Mouse (Mus musculus): ENCODE results near the gene Mgat4e. TPM values are rescaled to one million over a fixed set of nuclear protein-coding genes. Genes with fewer than 3 reads are reported as not detected.
"Not testable (repeated sequence)": the region's sequence is repeated elsewhere in the genome, so short reads cannot be mapped to it uniquely, and the experiment has no call there.

The Mgat4e gene
- polyA plus RNA-seq, 1 experiment from 2014 or later: not detected

GRCm38 (mm10) chr1:134552396-134552795 lies 2.9 kb upstream of the Mgat4e start:
- Histone ChIP-seq H3K9me3 (no peaks in the 10 kb centered on the region), H3K4me1 (peaks cover 12% of the 10 kb centered on the region), H3K27ac (no peak overlapping the region), H3K4me3 (no peak overlapping the region), H3K27me3 (replicated peaks) (no peaks in the 10 kb centered on the region), H3K9ac (no peak overlapping the region), H3K36me3 (no peaks in the 10 kb centered on the region), H3K4me2 (replicated peaks) (no peak overlapping the region)
- WGBS: 68% methylated on average over 3 of the region's 3 CpGs
- no peak for ATAC-seq (ENCODE audit: low FRiP score, low read depth)

GRCm38 (mm10) chr1:134551869-134552268 lies 2.4 kb upstream of the Mgat4e start:
- Histone ChIP-seq H3K4me2 (replicated peaks) (no peak overlapping the region), H3K27me3 (replicated peaks) (no peaks in the 10 kb centered on the region), H3K4me1 (peaks cover 12% of the 10 kb centered on the region), H3K9ac (no peak overlapping the region), H3K9me3 (no peaks in the 10 kb centered on the region), H3K27ac (no peak overlapping the region), H3K36me3 (no peaks in the 10 kb centered on the region), H3K4me3 (no peak overlapping the region)
- ATAC-seq (ENCODE audit: low FRiP score, low read depth): no peak
- WGBS: 87% methylated on average over 3 of the region's 3 CpGs

GRCm38 (mm10) chr1:134548231-134548630 lies 1.3 kb downstream of the Mgat4e start:
- Histone ChIP-seq H3K4me3 (no peak overlapping the region), H3K9ac (no peak overlapping the region), H3K27me3 (replicated peaks) (no peaks in the 10 kb centered on the region), H3K4me2 (replicated peaks) (no peak overlapping the region), H3K4me1 (no peaks in the 10 kb centered on the region), H3K36me3 (no peaks in the 10 kb centered on the region), H3K27ac (no peak overlapping the region), H3K9me3 (peaks cover 7% of the 10 kb centered on the region; the same call in 1 of the 2 replicates)
- WGBS: 81% methylated on average over 4 of the region's 4 CpGs
- ATAC-seq (ENCODE audit: low FRiP score, low read depth): no peak

GRCm38 (mm10) chr1:134540610-134541009 lies 8.9 kb downstream of the Mgat4e start:
- Histone ChIP-seq H3K36me3 (no peaks in the 10 kb centered on the region), H3K9ac (no peak overlapping the region), H3K27ac (no peak overlapping the region), H3K4me1 (no peaks in the 10 kb centered on the region), H3K9me3 (peaks cover 7% of the 10 kb centered on the region; the same call in 1 of the 2 replicates), H3K27me3 (replicated peaks) (no peaks in the 10 kb centered on the region), H3K4me3 (no peak overlapping the region), H3K4me2 (replicated peaks) (no peak overlapping the region)
- no peak for ATAC-seq (ENCODE audit: low FRiP score, low read depth)
- 88% methylated on average over 10 of the region's 10 CpGs for WGBS

GRCm38 (mm10) chr1:134535513-134535912 lies 14.0 kb downstream of the Mgat4e start:
- no peaks in the 10 kb centered on the region for H3K27me3 ChIP-seq (replicated peaks)
- no peak overlapping the region for H3K4me3 ChIP-seq
- H3K9me3 ChIP-seq: no peaks in the 10 kb centered on the region
- no peaks in the 10 kb centered on the region for H3K4me1 ChIP-seq
- WGBS: 72% methylated on average over 3 of the region's 3 CpGs
- no peak for ATAC-seq (ENCODE audit: low FRiP score, low read depth)
- H3K27ac ChIP-seq: no peak overlapping the region
- H3K9ac ChIP-seq: no peak overlapping the region
- H3K36me3 ChIP-seq: no peaks in the 10 kb centered on the region
- H3K4me2 ChIP-seq (replicated peaks): no peak overlapping the region

- WGBS: 100% methylated on average over 1 of the region's 1 CpGs
- no peak overlapping the region for H3K27ac ChIP-seq
- H3K4me1 ChIP-seq: no peaks in the 10 kb centered on the region
- no peak for ATAC-seq (ENCODE audit: low FRiP score, low read depth)
- no peaks in the 10 kb centered on the region for H3K9me3 ChIP-seq
- no peak overlapping the region for H3K4me2 ChIP-seq (replicated peaks)
- H3K9ac ChIP-seq: no peak overlapping the region
- no peaks in the 10 kb centered on the region for H3K27me3 ChIP-seq (replicated peaks)
- no peaks in the 10 kb centered on the region for H3K36me3 ChIP-seq
- no peak overlapping the region for H3K4me3 ChIP-seq
Observed at GRCm38 (mm10) chr1:134535054-134535453, 14.4 kb downstream of the Mgat4e start.

GRCm38 (mm10) chr1:134533710-134534109 lies 15.8 kb downstream of the Mgat4e start:
- not testable (repeated sequence) for H3K9ac ChIP-seq; ATAC-seq (ENCODE audit: low FRiP score, low read depth); H3K27me3 ChIP-seq (replicated peaks); H3K4me1 ChIP-seq; H3K9me3 ChIP-seq; H3K27ac ChIP-seq; H3K4me2 ChIP-seq (replicated peaks); H3K36me3 ChIP-seq; H3K4me3 ChIP-seq
- 94% methylated on average over 10 of the region's 10 CpGs for WGBS

GRCm38 (mm10) chr1:134530618-134531017 lies 18.9 kb downstream of the Mgat4e start:
- no peak overlapping the region for H3K9ac ChIP-seq
- H3K27ac ChIP-seq: no peak overlapping the region
- ATAC-seq (ENCODE audit: low FRiP score, low read depth): no peak
- no peaks in the 10 kb centered on the region for H3K9me3 ChIP-seq
- H3K4me2 ChIP-seq (replicated peaks): no peak overlapping the region
- 73% methylated on average over 6 of the region's 6 CpGs for WGBS
- no peak overlapping the region for H3K4me3 ChIP-seq
- no peaks in the 10 kb centered on the region for H3K27me3 ChIP-seq (replicated peaks)
- H3K4me1 ChIP-seq: no peaks in the 10 kb centered on the region
- no peaks in the 10 kb centered on the region for H3K36me3 ChIP-seq

- Histone ChIP-seq H3K9me3 (no peaks in the 10 kb centered on the region), H3K4me1 (no peaks in the 10 kb centered on the region), H3K4me2 (replicated peaks) (no peak overlapping the region), H3K27ac (no peak overlapping the region), H3K36me3 (no peaks in the 10 kb centered on the region), H3K9ac (no peak overlapping the region), H3K4me3 (no peak overlapping the region), H3K27me3 (replicated peaks) (no peaks in the 10 kb centered on the region)
- ATAC-seq (ENCODE audit: low FRiP score, low read depth): no peak
- WGBS: 88% methylated on average over 6 of the region's 6 CpGs
Observed at GRCm38 (mm10) chr1:134526752-134527151, 22.7 kb downstream of the Mgat4e start.

GRCm38 (mm10) chr1:134525015-134525414 lies 24.5 kb downstream of the Mgat4e start:
- Histone ChIP-seq H3K4me3 (no peak overlapping the region), H3K27me3 (replicated peaks) (no peaks in the 10 kb centered on the region), H3K4me2 (replicated peaks) (no peak overlapping the region), H3K36me3 (no peaks in the 10 kb centered on the region), H3K9me3 (no peaks in the 10 kb centered on the region), H3K27ac (no peak overlapping the region), H3K9ac (no peak overlapping the region), H3K4me1 (no peaks in the 10 kb centered on the region)
- 83% methylated on average over 1 of the region's 1 CpGs for WGBS
- ATAC-seq (ENCODE audit: low FRiP score, low read depth): no peak

- WGBS: 71% methylated on average over 5 of the region's 5 CpGs
- Histone ChIP-seq H3K27me3 (replicated peaks) (no peaks in the 10 kb centered on the region), H3K4me1 (no peaks in the 10 kb centered on the region), H3K9ac (no peak overlapping the region), H3K4me3 (no peak overlapping the region), H3K4me2 (replicated peaks) (no peak overlapping the region), H3K27ac (no peak overlapping the region), H3K36me3 (no peaks in the 10 kb centered on the region), H3K9me3 (no peaks in the 10 kb centered on the region)
- no peak for ATAC-seq (ENCODE audit: low FRiP score, low read depth)
Observed at GRCm38 (mm10) chr1:134524424-134524823, 25.1 kb downstream of the Mgat4e start.

- Histone ChIP-seq H3K27me3 (replicated peaks) (no peaks in the 10 kb centered on the region), H3K27ac (no peak overlapping the region), H3K4me2 (replicated peaks) (no peak overlapping the region), H3K4me1 (no peaks in the 10 kb centered on the region), H3K9me3 (no peaks in the 10 kb centered on the region), H3K36me3 (no peaks in the 10 kb centered on the region), H3K9ac (no peak overlapping the region), H3K4me3 (no peak overlapping the region)
- 57% methylated on average over 2 of the region's 2 CpGs for WGBS
- ATAC-seq (ENCODE audit: low FRiP score, low read depth): no peak
Observed at GRCm38 (mm10) chr1:134522325-134522724, 27.2 kb downstream of the Mgat4e start.

GRCm38 (mm10) chr1:134521163-134521562 lies 28.3 kb downstream of the Mgat4e start:
- H3K9ac ChIP-seq: no peak overlapping the region
- no peaks in the 10 kb centered on the region for H3K36me3 ChIP-seq
- WGBS: 85% methylated on average over 7 of the region's 7 CpGs
- H3K4me3 ChIP-seq: no peak overlapping the region
- no peak overlapping the region for H3K4me2 ChIP-seq (replicated peaks)
- ATAC-seq (ENCODE audit: low FRiP score, low read depth): no peak
- H3K27me3 ChIP-seq (replicated peaks): no peaks in the 10 kb centered on the region
- H3K27ac ChIP-seq: no peak overlapping the region
- H3K4me1 ChIP-seq: no peaks in the 10 kb centered on the region
- H3K9me3 ChIP-seq: no peaks in the 10 kb centered on the region
